Mouse (Mus musculus): ENCODE measurements at regions not wholly inside any gene's neighbourhood (a gene's known extent, or its start where the extent isn't known, plus 50 kb on each side); places are given as distances from the start of the nearest gene placed in this dataset.

DNA sequence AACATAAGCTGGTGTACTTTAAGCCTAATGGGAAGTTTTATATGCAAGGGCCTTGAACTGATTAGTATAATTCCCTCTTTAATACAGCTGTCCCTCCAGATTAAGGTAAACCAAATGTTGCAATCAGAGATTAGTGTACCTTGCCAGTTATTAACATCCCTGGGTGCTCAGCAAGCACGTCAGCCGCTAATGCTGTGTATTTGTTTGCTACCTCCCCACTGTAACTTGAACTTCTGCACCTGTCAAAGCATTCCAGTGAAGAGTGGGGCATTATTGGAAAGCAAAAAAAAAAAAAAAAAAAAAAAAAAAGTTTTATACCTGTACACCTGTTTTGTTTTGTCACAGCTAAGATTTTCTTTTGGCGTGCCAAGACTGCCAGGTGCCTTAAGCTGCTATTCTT, 53.1 kb upstream of the Zeb2 start:
- Histone ChIP-seq H3K4me2 (ENCODE audit: low read depth) (no peak overlapping the region), H3K9me3 (ENCODE audit: low read length) (no peaks in the 10 kb centered on the region), H3K9ac (no peak overlapping the region), H3K36me3 (ENCODE audit: insufficient read depth) (no peaks in the 10 kb centered on the region), H3K4me3 (ENCODE audit: low read depth, low read length) (no peak overlapping the region), H3K4me1 (ENCODE audit: insufficient read depth) (no peaks in the 10 kb centered on the region), H3K27me3 (ENCODE audit: insufficient read depth, low read length) (no peaks in the 10 kb centered on the region), H3K27ac (ENCODE audit: low read depth, low read length) (no peak overlapping the region)
- DNase-seq (no peak), ATAC-seq (no peak)
- 52% methylated on average over 3 of the region's 3 CpGs for WGBS
- no peak for TF ChIP-seq CTCF (IDR thresholded peaks at IDR 0.05; ENCODE audit: low read depth)

DNA sequence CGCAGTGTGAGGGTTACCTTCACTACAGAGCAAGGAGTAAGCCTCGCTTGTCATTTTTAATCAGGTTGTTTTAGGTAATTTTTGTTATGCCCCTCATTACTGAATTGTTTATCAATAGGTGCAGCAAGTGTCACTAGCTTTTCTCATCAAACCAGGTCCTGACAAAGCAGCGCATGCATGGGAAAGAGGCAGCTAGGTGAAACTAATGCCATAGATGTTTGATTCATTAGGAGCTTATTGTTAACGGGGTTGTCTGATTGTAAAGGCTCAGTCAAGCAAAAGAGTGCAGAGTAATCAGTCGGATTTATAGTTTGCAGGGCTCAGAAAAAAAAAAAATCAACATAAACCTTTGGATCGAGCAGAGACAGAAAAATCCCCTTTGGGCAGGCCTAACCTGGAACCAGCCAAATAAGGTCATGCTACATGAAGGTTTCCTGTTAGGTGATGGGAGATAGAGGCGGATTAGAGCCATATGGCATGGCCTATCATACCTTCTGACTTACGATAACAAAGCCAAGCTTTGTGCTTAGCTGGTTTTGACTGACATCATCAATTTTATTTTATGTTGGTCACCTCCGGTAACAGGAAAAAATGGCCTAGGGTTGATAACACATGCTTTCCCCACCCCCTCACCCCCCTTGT, 52.4 kb upstream of the Zeb2 start:
- Histone ChIP-seq H3K27ac (ENCODE audit: low read depth, low read length) (no peak overlapping the region), H3K4me3 (ENCODE audit: low read depth, low read length) (no peak overlapping the region), H3K9ac (no peak overlapping the region), H3K27me3 (ENCODE audit: insufficient read depth, low read length) (no peaks in the 10 kb centered on the region), H3K4me2 (ENCODE audit: low read depth) (no peak overlapping the region), H3K4me1 (ENCODE audit: insufficient read depth) (no peaks in the 10 kb centered on the region), H3K36me3 (ENCODE audit: insufficient read depth) (no peaks in the 10 kb centered on the region), H3K9me3 (ENCODE audit: low read length) (no peaks in the 10 kb centered on the region)
- WGBS = 24% methylated on average over 9 of the region's 9 CpGs
- ATAC-seq (no peak), DNase-seq (no peak)
- TF ChIP-seq CTCF (IDR thresholded peaks at IDR 0.05; ENCODE audit: low read depth) = no peak

- Histone ChIP-seq H3K27ac (ENCODE audit: low read depth, low read length) (no peak overlapping the region), H3K4me2 (ENCODE audit: low read depth) (no peak overlapping the region), H3K4me3 (ENCODE audit: low read depth, low read length) (no peak overlapping the region), H3K36me3 (ENCODE audit: insufficient read depth) (no peaks in the 10 kb centered on the region), H3K9me3 (ENCODE audit: low read length) (no peaks in the 10 kb centered on the region), H3K9ac (no peak overlapping the region), H3K27me3 (ENCODE audit: insufficient read depth, low read length) (no peaks in the 10 kb centered on the region), H3K4me1 (ENCODE audit: insufficient read depth) (no peaks in the 10 kb centered on the region)
- WGBS = 70% methylated on average over 3 of the region's 3 CpGs
- peak; percentile 42; the same call in 1 of the 2 replicates for ATAC-seq
- peak; percentile 44 for DNase-seq
- no peak for TF ChIP-seq CTCF (IDR thresholded peaks at IDR 0.05; ENCODE audit: low read depth)
These were observed 51.4 kb upstream of the Zeb2 start for GRCm38 (mm10) chr2:45168606-45169005.

Data from forebrain, postnatal 0 days (tissue).